Mouse (Mus musculus) liver, embryonic 14.5 days (tissue): Measurements from ENCODE around the gene Gfral.

ENCODE experiments used
- CTCF ChIP-seq: IDR thresholded peaks from 2 replicates; pipeline ENCODE4 v1.5.1; 2016; ENCODE audit warnings: antibody characterized with exemption, low read depth, control low read depth
- EP300 ChIP-seq: IDR thresholded peaks from 2 replicates; pipeline ENCODE4 v1.6.1; 2016; ENCODE audit warnings: antibody characterized with exemption, low read depth

- TF ChIP-seq CTCF (no peak), EP300 (no peak)
Measured at GRCm38 (mm10) chr9:76234899-76235298, 21.4 kb upstream of the Gfral start.
